Mouse (Mus musculus) kidney, embryonic 15.5 days (tissue): Measurements from ENCODE around the gene Hoxa5. TPM values are rescaled to one million over a fixed set of nuclear protein-coding genes. Genes with fewer than 3 reads are reported as not detected.
A peak's percentile ranks its signal among the peaks of the same experiment; 100 is the strongest.

ENCODE experiments used
- ATAC-seq: fragments of 200-750 bp; cut with Nextera tagmentation; replicated peaks from 2 replicates; pipeline ENCODE4 v1.8.0; 2017; ENCODE audit warnings: moderate TSS enrichment; ENCODE audit not compliant: low FRiP score
- H3K27ac ChIP-seq: fragments of 300-500 bp; sonication (generic); 2 replicates; pipeline ENCODE4 v1.5.1; 2015; ENCODE audit warnings: mild to moderate bottlenecking, inconsistent platforms
- H3K27me3 ChIP-seq: fragments of 300-500 bp; sonication (generic); 2 replicates; pipeline ENCODE4 v1.6.1; 2015; ENCODE audit warnings: inconsistent platforms
- H3K36me3 ChIP-seq: fragments of 300-500 bp; sonication (generic); 2 replicates; pipeline ENCODE4 v1.6.1; 2015; ENCODE audit warnings: inconsistent platforms
- H3K4me1 ChIP-seq: fragments of 300-500 bp; sonication (generic); 2 replicates; pipeline ENCODE4 v1.6.1; 2015; ENCODE audit warnings: inconsistent platforms
- H3K4me2 ChIP-seq: fragments of 300-500 bp; sonication (generic); 2 replicates; pipeline ENCODE4 v1.6.1; 2015; ENCODE audit warnings: moderate library complexity, mild to moderate bottlenecking, inconsistent platforms
- H3K4me3 ChIP-seq: fragments of 300-500 bp; sonication (generic); replicated peaks from 2 replicates; pipeline ENCODE4 v1.5.1; 2015; ENCODE audit warnings: mild to moderate bottlenecking, inconsistent platforms
- H3K9ac ChIP-seq: fragments of 300-500 bp; sonication (generic); 2 replicates; pipeline ENCODE4 v1.6.1; 2015; ENCODE audit warnings: mild to moderate bottlenecking, inconsistent platforms
- H3K9me3 ChIP-seq: fragments of 300-500 bp; sonication (generic); replicated peaks from 2 replicates; pipeline ENCODE4 v1.6.1; 2016; ENCODE audit warnings: inconsistent platforms
- WGBS: fragments of 180-500 bp; shearing (Covaris S2); methylation state at CpG from one replicate; pipeline ENCODE4 v1.1.7; 2015; ENCODE audit warnings: mixed read lengths; 5-methylcytosine and 5-hydroxymethylcytosine counted together
- polyA plus RNA-seq: library from polyadenylated mRNA; unstranded; fragments of >200 nt; fragmentation: Nextera tagmentation; extraction: Ambion mirVana; gene quantifications from 2 replicates; pipeline ENCODE4 v1.2.1, GENCODE M21; 2015

The Hoxa5 gene
- polyA plus RNA-seq, result 11.0 and 11.5 TPM in 2 replicates

GRCm38 (mm10) chr6:52204050-52204752 lies at the start of gene Hoxa5:
Gene Hoxa5 (minus strand): TSS chr6:52204587.
- H3K27me3 ChIP-seq, result peaks cover 4% of the 10 kb centered on the region; the same call in 1 of the 2 replicates
- peak within 1 kb of the TSS; percentile 66 for H3K9ac ChIP-seq
- peaks cover 94% of the 10 kb centered on the region for H3K4me1 ChIP-seq
- peak within 1 kb of the TSS; percentile 92 for H3K4me2 ChIP-seq
- under 1% methylated on average over 55 of the region's 65 CpGs for WGBS
- peak within 1 kb of the TSS; percentile 69 for H3K4me3 ChIP-seq
- peak; percentile 57 for ATAC-seq
- peaks cover 29% of the 10 kb centered on the region for H3K36me3 ChIP-seq
- H3K27ac ChIP-seq, result peak within 1 kb of the TSS; percentile 82
- H3K9me3 ChIP-seq, result no peaks in the 10 kb centered on the region

DNA sequence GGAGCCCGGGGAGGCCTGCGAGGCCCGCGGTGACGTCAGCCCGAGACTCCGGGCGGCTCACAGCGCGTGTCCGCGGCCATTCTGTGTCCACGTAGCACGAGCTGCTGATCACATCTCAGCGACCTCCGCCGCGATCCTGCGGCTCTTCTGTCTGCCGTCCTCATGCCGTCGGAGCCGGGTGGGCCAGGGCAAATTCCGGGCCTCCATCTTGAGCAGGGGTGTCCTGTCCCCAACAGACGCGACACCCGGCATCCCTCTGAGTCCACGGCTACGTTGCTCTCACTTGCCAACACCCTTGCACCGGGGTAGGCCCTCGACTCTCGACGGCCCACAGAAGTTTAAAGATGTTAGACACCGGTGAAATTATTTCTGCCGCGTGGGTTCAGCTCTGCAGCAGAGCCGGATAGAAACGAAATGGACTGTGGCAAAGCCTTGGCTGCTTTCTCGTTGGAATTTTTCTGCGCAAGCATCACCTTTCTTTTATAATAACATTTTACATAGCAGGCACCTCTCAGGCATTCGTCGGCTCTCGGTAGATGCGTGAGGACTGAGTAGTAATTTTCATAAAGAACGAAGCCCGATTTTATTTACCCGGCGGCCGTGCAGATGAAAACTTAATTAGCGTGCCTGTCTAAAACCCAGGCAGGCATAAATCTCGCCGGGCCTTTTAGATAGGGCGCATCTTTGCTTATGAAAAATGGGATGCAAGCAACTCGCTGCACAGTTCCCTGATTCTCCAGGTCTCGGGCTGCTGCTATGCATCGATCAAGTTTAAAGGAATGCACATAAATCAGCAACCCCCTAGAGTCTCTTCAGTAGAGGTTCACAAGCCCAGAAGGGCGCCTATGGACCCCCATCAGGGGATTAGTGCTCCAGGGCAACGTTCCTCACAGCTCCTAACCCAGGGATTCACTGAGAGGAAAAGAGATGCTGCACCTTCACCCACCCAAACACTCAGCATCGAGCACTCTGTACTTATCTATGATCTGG lies 49.4 kb upstream of the Hoxa5 start:
- H3K9me3 ChIP-seq, result no peaks in the 10 kb centered on the region
- H3K36me3 ChIP-seq, result no peaks in the 10 kb centered on the region
- peaks cover 85% of the 10 kb centered on the region for H3K27me3 ChIP-seq
- WGBS, result 2% methylated on average over 59 of the region's 59 CpGs
- H3K27ac ChIP-seq, result no peak overlapping the region
- peak overlapping the region; percentile 36 for H3K4me3 ChIP-seq
- 0 out of 2 replicates have a peak, but pooled peaks have one; percentile 21 for ATAC-seq
- peak overlapping the region; percentile 59 for H3K4me2 ChIP-seq
- no peak overlapping the region for H3K9ac ChIP-seq
- H3K4me1 ChIP-seq, result peaks cover 34% of the 10 kb centered on the region

- Histone ChIP-seq H3K4me3 (peak overlapping the region; percentile 36), H3K4me2 (peak overlapping the region; percentile 59), H3K36me3 (no peaks in the 10 kb centered on the region), H3K4me1 (peaks cover 42% of the 10 kb centered on the region), H3K27me3 (peaks cover 81% of the 10 kb centered on the region), H3K27ac (no peak overlapping the region), H3K9ac (no peak overlapping the region), H3K9me3 (no peaks in the 10 kb centered on the region)
- peak; percentile 43 for ATAC-seq
- WGBS, result 9% methylated on average over 35 of the region's 35 CpGs
Observed at GRCm38 (mm10) chr6:52252775-52253376, 48.5 kb upstream of the Hoxa5 start.

- H3K4me1 ChIP-seq, result peaks cover 42% of the 10 kb centered on the region
- peak overlapping the region; percentile 36; the same call in 1 of the 2 replicates for H3K4me3 ChIP-seq
- H3K4me2 ChIP-seq, result peak overlapping the region; percentile 59
- whole genome bisulfite sequencing, result 29% methylated on average over 24 of the region's 24 CpGs
- no peak overlapping the region for H3K9ac ChIP-seq
- H3K9me3 ChIP-seq, result no peaks in the 10 kb centered on the region
- H3K27ac ChIP-seq, result no peak overlapping the region
- no peak for ATAC-seq
- H3K36me3 ChIP-seq, result no peaks in the 10 kb centered on the region
- H3K27me3 ChIP-seq, result peaks cover 78% of the 10 kb centered on the region
Observed at GRCm38 (mm10) chr6:52252016-52252774, 47.8 kb upstream of the Hoxa5 start.

DNA sequence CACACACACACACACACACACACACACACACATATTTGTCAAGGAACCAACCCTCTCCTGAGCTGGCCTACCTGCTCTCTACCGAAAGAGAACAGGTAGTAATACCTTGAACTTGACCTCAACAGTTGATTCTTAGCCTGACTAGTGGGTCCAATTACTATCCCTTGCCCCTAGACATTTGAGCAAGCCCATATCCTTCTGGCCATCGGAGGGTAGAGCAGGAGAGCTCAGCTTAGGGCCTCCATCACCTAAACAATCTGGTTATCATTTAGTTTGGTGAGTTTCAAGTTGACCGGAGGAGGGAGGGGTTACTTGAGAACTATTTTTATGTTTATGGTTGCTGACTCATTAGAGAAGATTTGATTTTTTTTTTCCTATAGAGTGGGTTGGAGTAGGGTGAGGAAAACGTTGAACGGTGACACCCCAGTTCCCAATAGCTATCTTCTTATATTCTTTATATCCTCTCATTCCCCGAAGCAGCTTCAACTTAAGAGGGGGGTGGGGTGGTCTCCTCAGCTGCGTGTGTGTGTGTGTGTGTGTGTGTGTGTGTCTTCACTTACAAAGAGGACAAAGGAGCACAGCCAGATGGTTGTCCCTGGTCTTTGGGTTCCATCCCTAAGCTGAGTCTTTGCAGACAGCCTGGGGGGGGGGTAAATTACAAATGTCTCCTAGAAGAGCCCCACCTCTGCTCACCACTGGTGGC lies 46.9 kb upstream of the Hoxa5 start:
- 40% methylated on average over 7 of the region's 7 CpGs for WGBS
- no peak overlapping the region for H3K9ac ChIP-seq

GRCm38 (mm10) chr6:52249826-52250225 lies 45.4 kb upstream of the Hoxa5 start:
- no peaks in the 10 kb centered on the region for H3K36me3 ChIP-seq
- WGBS, result 32% methylated on average over 4 of the region's 4 CpGs
- no peaks in the 10 kb centered on the region for H3K9me3 ChIP-seq
- peak overlapping the region; percentile 74 for H3K4me2 ChIP-seq
- H3K4me3 ChIP-seq, result peak overlapping the region; percentile 39
- H3K9ac ChIP-seq, result 0 out of 2 replicates have a peak overlapping the region, but pooled peaks have one; percentile 42
- peak overlapping the region; percentile 86; the same call in 1 of the 2 replicates for H3K27ac ChIP-seq
- peaks cover 47% of the 10 kb centered on the region for H3K4me1 ChIP-seq
- ATAC-seq, result no peak
- peaks cover 58% of the 10 kb centered on the region for H3K27me3 ChIP-seq

More for the DNA sequence above, 46.9 kb upstream of the Hoxa5 start:
- Histone ChIP-seq H3K9me3 (no peaks in the 10 kb centered on the region), H3K27ac (no peak overlapping the region), H3K4me1 (peaks cover 44% of the 10 kb centered on the region), H3K4me3 (no peak overlapping the region), H3K36me3 (no peaks in the 10 kb centered on the region), H3K4me2 (no peak overlapping the region), H3K27me3 (peaks cover 71% of the 10 kb centered on the region)
- ATAC-seq, result no peak

GRCm38 (mm10) chr6:52249415-52249738 lies 45.0 kb upstream of the Hoxa5 start:
- Histone ChIP-seq H3K36me3 (no peaks in the 10 kb centered on the region), H3K27me3 (peaks cover 57% of the 10 kb centered on the region), H3K4me1 (peaks cover 47% of the 10 kb centered on the region), H3K27ac (peak overlapping the region; percentile 86), H3K9me3 (no peaks in the 10 kb centered on the region), H3K4me2 (peak overlapping the region; percentile 74), H3K9ac (peak overlapping the region; percentile 42), H3K4me3 (peak overlapping the region; percentile 39)
- ATAC-seq, result no peak
- 5% methylated on average over 16 of the region's 16 CpGs for WGBS

DNA sequence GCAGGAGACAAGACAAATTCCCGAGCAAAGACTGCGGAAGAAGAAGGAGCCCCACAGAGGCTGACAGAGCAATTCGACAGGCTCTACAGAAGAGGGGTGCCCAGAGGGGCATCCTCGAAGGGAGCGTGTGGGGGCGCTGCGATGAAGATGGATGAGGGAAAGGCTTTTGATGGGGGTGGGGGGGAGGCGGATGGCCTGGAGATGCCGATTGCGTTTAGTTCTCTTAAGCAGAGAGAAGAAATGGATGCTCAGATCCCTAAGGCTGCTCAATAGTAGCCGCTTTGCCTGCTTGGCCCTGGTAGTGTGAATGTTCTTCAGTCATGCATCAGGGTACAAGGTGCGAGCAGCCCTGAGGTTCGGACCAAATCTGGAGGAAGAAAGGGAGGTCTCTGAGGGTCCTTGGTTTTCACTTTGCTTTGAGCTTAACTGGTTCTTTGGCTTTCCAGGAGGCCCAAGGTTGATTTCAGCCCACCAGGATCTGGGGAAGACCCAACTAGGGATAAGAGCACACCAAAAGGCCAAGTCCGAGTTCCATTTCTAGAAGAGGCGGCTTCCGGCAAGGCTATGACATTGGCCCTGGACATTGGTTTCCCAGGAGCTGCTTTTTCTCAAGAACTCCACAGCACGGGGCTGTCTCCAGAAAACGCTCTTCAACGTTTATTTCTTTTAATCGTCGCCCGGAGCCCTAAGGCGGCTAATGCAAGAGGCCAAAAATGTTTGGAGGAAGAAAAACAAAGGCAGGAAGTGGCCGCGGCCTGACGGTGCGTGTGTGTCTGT lies 44.4 kb upstream of the Hoxa5 start:
- Histone ChIP-seq H3K27ac (peak overlapping the region; percentile 86), H3K4me1 (peaks cover 43% of the 10 kb centered on the region), H3K9me3 (no peaks in the 10 kb centered on the region), H3K36me3 (no peaks in the 10 kb centered on the region), H3K27me3 (peaks cover 52% of the 10 kb centered on the region), H3K4me3 (peak overlapping the region; percentile 39), H3K4me2 (peak overlapping the region; percentile 74), H3K9ac (peak overlapping the region; percentile 42)
- WGBS, result 5% methylated on average over 27 of the region's 27 CpGs
- no peak for ATAC-seq

DNA sequence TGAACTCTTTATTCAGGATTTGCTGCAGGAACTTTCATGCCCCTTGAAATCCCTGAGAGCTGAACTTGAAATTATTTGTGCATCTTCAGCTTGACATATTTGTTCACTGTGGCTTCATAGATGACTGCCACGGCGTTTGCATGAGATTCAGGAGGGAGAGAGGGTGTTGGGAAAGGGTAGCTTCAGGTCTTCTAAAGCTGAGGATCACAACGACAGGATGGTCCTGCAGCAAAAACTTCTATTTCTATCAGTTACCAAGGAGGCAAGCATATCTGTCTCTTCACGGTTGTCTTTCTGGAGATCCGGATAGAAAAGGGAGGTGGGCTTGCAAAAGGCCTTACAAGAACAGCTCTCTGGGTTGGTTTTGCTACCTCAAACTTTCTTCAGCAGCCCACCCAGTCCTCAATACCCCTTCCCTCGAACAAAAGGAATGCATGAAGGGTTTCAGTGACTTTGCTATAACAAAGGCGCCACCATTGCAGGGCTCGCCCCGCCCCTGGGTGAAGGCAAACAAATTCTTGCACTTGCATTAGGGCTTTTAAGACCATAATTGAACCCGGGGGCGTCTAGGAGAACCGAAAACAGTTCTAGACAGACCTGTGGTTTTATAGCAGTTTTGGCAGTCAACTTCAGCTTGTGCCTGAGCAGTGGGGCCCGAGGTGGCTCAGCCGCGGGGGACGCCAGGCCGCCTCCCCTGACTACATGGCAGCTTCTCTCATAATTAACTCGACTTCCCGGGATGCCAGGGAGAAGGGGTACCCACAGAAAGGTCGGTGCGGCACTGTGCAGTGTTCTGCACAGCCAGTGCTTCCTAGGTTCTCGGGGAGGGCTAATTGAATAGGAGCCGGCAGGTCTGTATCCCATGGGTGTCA lies 43.6 kb upstream of the Hoxa5 start:
- H3K4me1 ChIP-seq, result peaks cover 43% of the 10 kb centered on the region
- H3K4me2 ChIP-seq, result peak overlapping the region; percentile 74
- H3K9ac ChIP-seq, result peak overlapping the region; percentile 42
- peak overlapping the region; percentile 86 for H3K27ac ChIP-seq
- ATAC-seq, result no peak
- H3K36me3 ChIP-seq, result no peaks in the 10 kb centered on the region
- H3K4me3 ChIP-seq, result peak overlapping the region; percentile 39
- peaks cover 53% of the 10 kb centered on the region for H3K27me3 ChIP-seq
- WGBS, result 5% methylated on average over 23 of the region's 23 CpGs
- H3K9me3 ChIP-seq, result no peaks in the 10 kb centered on the region
